Mouse (Mus musculus) 3134 (cell line): ENCODE data around the gene Cdc25b.

ENCODE experiments used
- DNase-seq: peaks from one replicate; pipeline ENCODE4 v3.0.0-alpha.2; 2011; ENCODE audit warnings: low spot score; ENCODE audit not compliant: insufficient read length; ENCODE audit errors: extremely low read depth

The Cdc25b gene

GRCm38 (mm10) chr2:131159938-131160581 lies 26.7 kb upstream of the Cdc25b start, which contains the start of gene 1700037H04Rik:
TSS of gene 1700037H04Rik (minus strand) at chr2:131160081.
- peak; percentile 97 for DNase-seq

- DNase-seq, result no peak
Observed at GRCm38 (mm10) chr2:131160671-131161111, 26.1 kb upstream of the Cdc25b start.

GRCm38 (mm10) chr2:131163924-131164323 lies 22.8 kb upstream of the Cdc25b start:
- DNase-seq, result no peak

GRCm38 (mm10) chr2:131166172-131166571 lies 20.6 kb upstream of the Cdc25b start:
- DNase-seq, result no peak

GRCm38 (mm10) chr2:131167984-131168383 lies 18.8 kb upstream of the Cdc25b start:
- no peak for DNase-seq

GRCm38 (mm10) chr2:131168914-131169313 lies 17.8 kb upstream of the Cdc25b start:
- no peak for DNase-seq

GRCm38 (mm10) chr2:131170936-131171335 lies 15.8 kb upstream of the Cdc25b start:
- DNase-seq, result no peak

- DNase-seq, result no peak
Observed at GRCm38 (mm10) chr2:131171401-131172104, 15.2 kb upstream of the Cdc25b start.

- no peak for DNase-seq
Observed at GRCm38 (mm10) chr2:131172322-131172721, 14.4 kb upstream of the Cdc25b start.

GRCm38 (mm10) chr2:131174700-131175099 lies 12.0 kb upstream of the Cdc25b start:
- peak; percentile 56 for DNase-seq

GRCm38 (mm10) chr2:131175286-131175944 lies 11.3 kb upstream of the Cdc25b start:
- no peak for DNase-seq

- no peak for DNase-seq
Observed at GRCm38 (mm10) chr2:131175945-131176309, 10.8 kb upstream of the Cdc25b start.

GRCm38 (mm10) chr2:131176491-131176890 lies 10.3 kb upstream of the Cdc25b start:
- DNase-seq, result no peak

- DNase-seq, result no peak
Observed at GRCm38 (mm10) chr2:131177932-131178331, 8.8 kb upstream of the Cdc25b start.

GRCm38 (mm10) chr2:131178828-131179245 lies 7.9 kb upstream of the Cdc25b start:
- peak; percentile 73 for DNase-seq

- DNase-seq, result peak; percentile 80
Observed at GRCm38 (mm10) chr2:131179246-131179886, 7.4 kb upstream of the Cdc25b start.

- DNase-seq, result peak; percentile 79
Observed at GRCm38 (mm10) chr2:131179990-131180587, 6.7 kb upstream of the Cdc25b start, which contains the start of gene Cenpb. TSS of gene Cenpb (minus strand) at chr2:131180067.

- no peak for DNase-seq
Observed at GRCm38 (mm10) chr2:131186343-131186742, 406 bp upstream of the Cdc25b start.

GRCm38 (mm10) chr2:131187602-131187922 lies 813 bp downstream of the Cdc25b start:
- DNase-seq, result no peak

- no peak for DNase-seq
Observed at GRCm38 (mm10) chr2:131188311-131188710, 1.6 kb downstream of the Cdc25b start.
